11 mouse cellular contexts compared by ENCODE assay signal in the genomic region with DNA sequence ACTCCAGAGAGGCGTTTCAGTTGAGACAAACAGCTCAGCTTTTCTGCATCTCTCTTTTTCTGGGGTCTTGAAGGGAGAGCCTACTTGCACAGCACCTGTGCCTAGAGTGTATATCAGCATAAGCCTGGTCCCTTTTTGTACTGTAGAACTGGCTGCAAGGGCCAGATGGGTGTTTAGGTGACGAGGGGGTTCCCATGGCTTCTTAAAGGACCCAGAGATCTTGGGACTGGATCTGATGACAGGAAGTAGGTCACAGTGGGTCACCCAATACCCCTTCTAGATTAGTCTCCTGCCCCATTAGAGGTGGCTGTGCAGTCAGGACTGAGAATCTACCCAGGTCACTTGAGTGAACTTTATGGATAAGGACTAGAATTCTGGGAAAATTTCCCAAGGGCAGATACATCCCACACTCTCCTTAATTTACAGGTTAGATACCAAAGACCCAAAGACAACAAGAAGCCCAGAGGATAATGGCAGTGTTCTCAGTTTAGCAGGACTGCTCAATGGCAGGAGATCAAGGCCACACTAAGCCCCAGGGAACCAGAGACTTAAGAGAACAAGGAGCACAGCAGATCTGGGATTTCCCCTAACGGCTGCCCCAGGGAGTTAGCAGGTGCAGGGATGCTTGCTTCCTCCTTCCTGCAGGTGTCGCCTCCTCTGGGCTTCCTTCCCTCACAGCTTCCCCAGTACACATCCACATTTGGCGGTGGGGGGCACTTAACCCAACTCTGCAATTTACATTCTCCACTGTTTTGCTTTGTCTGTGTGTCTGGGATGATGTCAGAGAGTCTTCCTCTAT. TPM values are rescaled to one million over a fixed set of nuclear protein-coding genes. Genes with fewer than 3 reads are reported as not detected.
DNase-seq lines count a peak whose midpoint lies in the region.
"Had no signal": no experiment of that assay in that cellular context is flagged by ENCODE, and none has a peak within 500 bp of the region (broad histone marks: within the 10 kb centered on the region; RNA-seq: fewer than 3 reads in every experiment).

No protein-coding gene starts in this region.

- H3K27me3 ChIP-seq in splenic B cell, adult 2 months (ENCODE audit: control insufficient read depth, insufficient read depth, low read length, poor library complexity, severe bottlenecking): no peaks in the 10 kb centered on the region
- H3K27me3 ChIP-seq: hindbrain, embryonic 12.5 days had no signal

- H3K36me3 ChIP-seq in splenic B cell, adult 2 months (ENCODE audit: control insufficient read depth, insufficient read depth, low read length, poor library complexity, severe bottlenecking): no peaks in the 10 kb centered on the region
- H3K36me3 ChIP-seq: hindbrain, embryonic 12.5 days had no signal

- peak; percentile 42 for DNase-seq in lung, postnatal 36 days
- no peak for DNase-seq in lung, postnatal 4 days
- DNase-seq in fat pad, adult 2 months (ENCODE audit: extremely low read depth, low read depth, low spot score): peak; percentile 50
- DNase-seq in splenic B cell, adult 2 months (ENCODE audit: low read depth, low spot score): peak; percentile 89
- no peak for DNase-seq in left cerebral cortex, adult 18-20 months (ENCODE audit: low spot score in 2 of 2)
- no peak for DNase-seq in cerebellum, adult 11-12 months
- DNase-seq in urinary bladder, adult 2 months (ENCODE audit: low spot score): no peak
- DNase-seq: adrenal gland, adult 2 months; kidney, adult 8-10 months; right cerebral cortex, postnatal 25 days had no signal

RNA-seq across cellular contexts. Expression of gene Cdkn2aipnl, which starts 31.6 kb away (rescaled TPM):
- 10 to 100 TPM; 45.7 to 45.8 TPM for total RNA-seq in left cerebral cortex, adult 18-20 months (2021)
- 21.2 and 23.8 TPM in 2 replicates for polyA plus RNA-seq in urinary bladder, adult 2 months (2012; rRNA removed)

Comparison
In these comparisons a context has a peak if more than half of its experiments do, and no peak if none do; other contexts are left out.
1. DNase-seq: peak in lung, postnatal 36 days (single experiment), fat pad, adult 2 months (single experiment) and splenic B cell, adult 2 months (single experiment); none in lung, postnatal 4 days (0 of 2), left cerebral cortex, adult 18-20 months (0 of 2), cerebellum, adult 11-12 months (single experiment) and urinary bladder, adult 2 months (single experiment).